Mouse (Mus musculus): Measurements from ENCODE around the gene C2cd4c. TPM values are rescaled to one million over a fixed set of nuclear protein-coding genes. Genes with fewer than 3 reads are reported as not detected.

The C2cd4c gene
- polyA plus RNA-seq, 1 experiment from 2014 or later: 0.03 TPM

DNA sequence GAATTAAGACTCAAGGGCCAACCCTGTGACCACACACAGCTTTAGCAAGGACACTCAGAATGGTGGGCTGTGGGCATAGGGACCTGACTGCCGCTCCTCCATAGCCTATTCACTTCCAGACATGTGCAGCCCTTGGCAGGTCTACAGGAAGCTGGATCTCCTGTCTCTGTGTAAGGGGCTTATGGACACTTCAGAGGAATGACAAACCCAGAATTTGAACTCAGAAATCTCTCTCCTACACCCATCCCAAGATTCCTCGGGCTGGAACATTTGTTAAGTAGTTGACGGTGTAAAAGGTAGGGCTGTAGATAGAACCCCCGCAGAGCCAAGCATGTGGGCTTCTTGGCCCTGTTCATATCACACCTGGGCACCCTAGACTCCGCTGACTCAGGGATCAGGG, 2.6 kb upstream of the C2cd4c start:
- no peak for DNase-seq (ENCODE audit: low spot score)
- H3K27ac ChIP-seq: no peak overlapping the region
- 90% methylated on average over 5 of the region's 5 CpGs for WGBS
- no peak overlapping the region for H3K9ac ChIP-seq (ENCODE audit: low read depth, low read length)
- no peak overlapping the region for H3K4me3 ChIP-seq (replicated peaks; ENCODE audit: low read depth, low read length)
- no peak overlapping the region for H3K4me2 ChIP-seq (ENCODE audit: low read length)
- H3K9me3 ChIP-seq (replicated peaks; ENCODE audit: low read length): no peaks in the 10 kb centered on the region
- TF ChIP-seq CTCF (IDR thresholded peaks at IDR 0.05; ENCODE audit: low read depth): no peak
- peaks cover 10% of the 10 kb centered on the region; the same call in 1 of the 2 replicates for H3K4me1 ChIP-seq (replicated peaks; ENCODE audit: insufficient read depth, low read length)
- H3K36me3 ChIP-seq (ENCODE audit: insufficient read depth, low read length): no peaks in the 10 kb centered on the region
- ATAC-seq (replicated peaks; ENCODE audit: low FRiP score, low read depth): no peak
- peaks cover 20% of the 10 kb centered on the region; the same call in 1 of the 2 replicates for H3K27me3 ChIP-seq (ENCODE audit: insufficient read depth, low read length)

DNA sequence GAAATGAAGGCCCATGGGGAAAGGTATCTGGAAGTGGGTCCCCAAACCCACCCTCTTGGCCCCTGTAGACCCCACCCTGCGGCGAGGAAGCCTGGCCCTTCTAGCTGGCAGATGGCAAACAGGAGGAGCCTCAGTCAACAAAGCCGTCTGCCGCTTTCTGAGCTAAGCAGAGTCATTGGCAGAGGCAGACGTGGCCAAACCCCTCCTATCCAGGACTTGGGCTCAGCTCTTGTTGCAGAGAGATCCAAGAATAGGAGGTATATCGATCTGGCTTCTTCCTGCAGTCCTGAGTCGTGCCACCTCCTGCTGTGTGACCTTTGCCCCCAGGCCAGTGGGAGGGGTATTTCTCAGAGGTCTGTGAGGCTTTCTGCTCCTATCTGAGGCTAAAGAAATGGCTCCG, 2.0 kb upstream of the C2cd4c start:
- WGBS: 16% methylated on average over 8 of the region's 8 CpGs
- ATAC-seq (replicated peaks; ENCODE audit: low FRiP score, low read depth) (no peak), DNase-seq (ENCODE audit: low spot score) (no peak)
- TF ChIP-seq CTCF (IDR thresholded peaks at IDR 0.05; ENCODE audit: low read depth): no peak
- H3K36me3 ChIP-seq (ENCODE audit: insufficient read depth, low read length): no peaks in the 10 kb centered on the region
- H3K27ac ChIP-seq: no peak overlapping the region
- H3K9ac ChIP-seq (ENCODE audit: low read depth, low read length): no peak overlapping the region
- peaks cover 20% of the 10 kb centered on the region; the same call in 1 of the 2 replicates for H3K27me3 ChIP-seq (ENCODE audit: insufficient read depth, low read length)
- H3K4me2 ChIP-seq (ENCODE audit: low read length): no peak overlapping the region
- H3K4me1 ChIP-seq (replicated peaks; ENCODE audit: insufficient read depth, low read length): peaks cover 10% of the 10 kb centered on the region; the same call in 1 of the 2 replicates
- no peak overlapping the region for H3K4me3 ChIP-seq (replicated peaks; ENCODE audit: low read depth, low read length)
- no peaks in the 10 kb centered on the region for H3K9me3 ChIP-seq (replicated peaks; ENCODE audit: low read length)

DNA sequence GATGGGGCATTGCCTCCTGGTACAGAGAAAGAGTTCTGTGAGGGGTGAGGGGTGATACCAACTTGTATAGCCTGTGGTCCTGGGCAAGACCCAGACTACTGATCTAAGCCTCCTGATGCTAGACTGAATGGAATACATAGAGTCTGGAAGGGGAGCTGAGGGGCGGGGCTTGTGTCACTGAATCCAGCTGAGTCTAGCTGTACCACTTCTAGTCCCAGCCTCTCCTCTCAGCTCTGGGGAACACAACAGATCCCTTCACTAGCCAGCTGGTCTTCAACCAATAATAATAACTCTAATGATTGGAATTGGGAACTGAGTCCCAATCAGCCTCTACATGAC, 449 bp upstream of the C2cd4c start:
- Histone ChIP-seq H3K9ac (ENCODE audit: low read depth, low read length) (no peak overlapping the region), H3K9me3 (replicated peaks; ENCODE audit: low read length) (no peaks in the 10 kb centered on the region)
- ATAC-seq (replicated peaks; ENCODE audit: low FRiP score, low read depth): no peak; the same call in 1 of the 2 replicates

DNA sequence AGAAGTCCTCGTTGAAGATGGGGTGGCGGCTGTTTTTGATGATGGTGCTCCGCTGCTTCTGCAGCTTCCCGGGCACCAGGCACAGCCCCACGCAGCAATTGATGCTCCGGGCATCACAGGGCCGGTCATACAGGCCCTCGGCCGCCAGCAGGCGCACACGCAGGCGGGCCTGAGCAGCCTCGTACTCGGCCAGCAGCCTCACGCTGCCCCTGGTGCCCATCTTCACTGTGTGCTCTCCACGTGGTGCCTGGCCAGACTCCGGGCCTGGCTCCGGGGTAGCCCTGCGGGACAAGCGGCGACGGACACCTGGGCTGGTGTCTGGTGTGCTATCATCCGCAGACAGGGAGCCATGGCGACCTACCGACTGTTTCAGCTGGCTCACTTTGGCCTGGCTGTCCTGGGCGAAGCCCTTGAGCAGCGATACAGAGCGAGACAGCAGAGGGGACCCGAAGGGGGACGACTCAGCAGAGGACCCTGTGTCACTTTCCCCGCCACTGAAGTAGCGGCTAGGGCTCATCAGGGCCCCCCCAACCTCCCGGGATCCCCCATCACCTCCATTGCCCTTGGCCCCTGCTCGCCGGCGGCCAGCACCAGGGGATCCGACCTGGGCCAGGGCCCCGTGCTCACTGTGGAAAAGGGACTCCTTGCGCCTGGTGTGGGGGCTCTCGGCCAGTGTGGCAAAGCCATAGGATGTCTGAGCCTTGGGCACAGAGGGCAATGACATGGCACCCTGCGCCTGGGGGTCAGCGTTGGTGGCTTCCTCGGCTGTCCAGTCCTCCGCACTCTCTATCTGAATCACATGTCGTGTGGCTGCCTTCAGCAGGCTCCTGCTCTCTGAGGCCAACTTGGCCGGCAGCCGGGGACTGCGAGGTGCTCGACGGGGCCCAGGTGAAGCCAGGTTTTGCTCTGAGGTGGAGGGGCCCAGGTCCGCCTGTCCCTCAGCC, 1.4 kb downstream of the C2cd4c start:
- Histone ChIP-seq H3K27ac (no peak overlapping the region), H3K4me1 (replicated peaks; ENCODE audit: insufficient read depth, low read length) (peaks cover 10% of the 10 kb centered on the region; the same call in 1 of the 2 replicates), H3K9me3 (replicated peaks; ENCODE audit: low read length) (no peaks in the 10 kb centered on the region), H3K27me3 (ENCODE audit: insufficient read depth, low read length) (peaks cover 20% of the 10 kb centered on the region; the same call in 1 of the 2 replicates), H3K4me2 (ENCODE audit: low read length) (peak overlapping the region; percentile 30; the same call in 1 of the 2 replicates), H3K36me3 (ENCODE audit: insufficient read depth, low read length) (no peaks in the 10 kb centered on the region), H3K9ac (ENCODE audit: low read depth, low read length) (no peak overlapping the region), H3K4me3 (replicated peaks; ENCODE audit: low read depth, low read length) (0 out of 2 replicates have a peak overlapping the region, but pooled peaks have one; percentile 0)
- 10% methylated on average over 51 of the region's 51 CpGs for WGBS
- ATAC-seq (replicated peaks; ENCODE audit: low FRiP score, low read depth) (peak; percentile 55), DNase-seq (ENCODE audit: low spot score) (peak; percentile 66)
- TF ChIP-seq CTCF (IDR thresholded peaks at IDR 0.05; ENCODE audit: low read depth): peak; percentile 57

More for the DNA sequence above, 449 bp upstream of the C2cd4c start:
- no peak for DNase-seq (ENCODE audit: low spot score)
- WGBS: 83% methylated on average over 1 of the region's 1 CpGs
- peak overlapping the region; percentile 98 for H3K4me2 ChIP-seq (ENCODE audit: low read length)
- peaks cover 20% of the 10 kb centered on the region; the same call in 1 of the 2 replicates for H3K27me3 ChIP-seq (ENCODE audit: insufficient read depth, low read length)
- no peaks in the 10 kb centered on the region for H3K36me3 ChIP-seq (ENCODE audit: insufficient read depth, low read length)
- peaks cover 10% of the 10 kb centered on the region; the same call in 1 of the 2 replicates for H3K4me1 ChIP-seq (replicated peaks; ENCODE audit: insufficient read depth, low read length)
- no peak for TF ChIP-seq CTCF (IDR thresholded peaks at IDR 0.05; ENCODE audit: low read depth)
- H3K4me3 ChIP-seq (replicated peaks; ENCODE audit: low read depth, low read length): peak overlapping the region; percentile 47; the same call in 1 of the 2 replicates
- H3K27ac ChIP-seq: no peak overlapping the region

DNA sequence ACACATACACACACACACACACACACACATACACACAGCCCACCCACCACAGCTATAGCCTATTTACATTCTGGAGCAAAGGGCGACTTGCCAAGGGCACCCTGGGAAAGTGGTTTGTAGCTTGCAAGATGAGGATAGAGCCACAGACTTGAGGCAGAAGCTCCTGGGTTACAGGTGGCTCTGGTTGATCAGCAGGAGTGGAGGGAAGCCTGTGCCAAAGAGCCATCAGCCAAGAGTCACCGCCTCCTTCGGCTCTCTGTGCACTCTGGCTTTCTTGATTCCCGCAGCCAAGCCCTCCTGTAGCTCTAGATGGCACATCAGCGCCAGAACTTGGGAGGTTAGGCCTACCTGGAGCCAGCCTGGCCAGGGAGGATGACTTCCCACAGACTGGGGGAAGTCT, 2.5 kb downstream of the C2cd4c start:
- Histone ChIP-seq H3K27ac (no peak overlapping the region), H3K4me3 (replicated peaks; ENCODE audit: low read depth, low read length) (no peak overlapping the region), H3K36me3 (ENCODE audit: insufficient read depth, low read length) (no peaks in the 10 kb centered on the region), H3K9ac (ENCODE audit: low read depth, low read length) (no peak overlapping the region), H3K4me1 (replicated peaks; ENCODE audit: insufficient read depth, low read length) (peaks cover 10% of the 10 kb centered on the region; the same call in 1 of the 2 replicates), H3K9me3 (replicated peaks; ENCODE audit: low read length) (no peaks in the 10 kb centered on the region), H3K4me2 (ENCODE audit: low read length) (no peak overlapping the region), H3K27me3 (ENCODE audit: insufficient read depth, low read length) (peaks cover 20% of the 10 kb centered on the region; the same call in 1 of the 2 replicates)
- DNase-seq (ENCODE audit: low spot score) (no peak), ATAC-seq (replicated peaks; ENCODE audit: low FRiP score, low read depth) (no peak)
- 32% methylated on average over 5 of the region's 5 CpGs for WGBS
- TF ChIP-seq CTCF (IDR thresholded peaks at IDR 0.05; ENCODE audit: low read depth): no peak

DNA sequence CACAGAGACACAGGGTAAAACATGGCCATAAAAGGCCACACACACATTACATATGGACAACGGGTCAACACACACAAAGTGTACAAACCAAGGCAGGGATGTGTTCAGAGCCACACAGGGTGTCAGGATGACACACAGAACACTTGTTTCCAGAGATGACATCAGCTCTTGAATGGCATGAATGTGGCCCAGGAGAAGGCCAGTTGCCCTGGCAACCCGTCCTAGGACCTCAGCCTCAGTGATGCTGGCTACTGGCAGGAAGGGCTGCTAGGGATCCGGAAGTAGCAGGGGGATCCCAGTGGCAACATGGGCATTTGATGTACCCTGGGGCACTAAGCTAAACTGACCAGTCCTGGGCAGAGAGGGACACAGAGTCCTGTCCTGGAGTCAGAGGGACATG, 4.5 kb downstream of the C2cd4c start:
- H3K4me2 ChIP-seq (ENCODE audit: low read length): no peak overlapping the region
- H3K36me3 ChIP-seq (ENCODE audit: insufficient read depth, low read length): no peaks in the 10 kb centered on the region
- ATAC-seq (replicated peaks; ENCODE audit: low FRiP score, low read depth) (no peak), DNase-seq (ENCODE audit: low spot score) (no peak)
- H3K9me3 ChIP-seq (replicated peaks; ENCODE audit: low read length): no peaks in the 10 kb centered on the region
- H3K27ac ChIP-seq: no peak overlapping the region
- H3K9ac ChIP-seq (ENCODE audit: low read depth, low read length): no peak overlapping the region
- peaks cover 10% of the 10 kb centered on the region; the same call in 1 of the 2 replicates for H3K4me1 ChIP-seq (replicated peaks; ENCODE audit: insufficient read depth, low read length)
- H3K4me3 ChIP-seq (replicated peaks; ENCODE audit: low read depth, low read length): no peak overlapping the region
- WGBS: 79% methylated on average over 3 of the region's 3 CpGs
- peaks cover 20% of the 10 kb centered on the region; the same call in 1 of the 2 replicates for H3K27me3 ChIP-seq (ENCODE audit: insufficient read depth, low read length)
- TF ChIP-seq CTCF (IDR thresholded peaks at IDR 0.05; ENCODE audit: low read depth): no peak
